Mouse (Mus musculus): ENCODE results near the gene Ciao2a. TPM values are rescaled to one million over a fixed set of nuclear protein-coding genes. Genes with fewer than 3 reads are reported as not detected.
A peak's percentile ranks its signal among the peaks of the same experiment; 100 is the strongest.

Ciao2a gene
- total RNA-seq, 2 experiments from 2014 or later, result 204 to 306 TPM

- ATAC-seq (replicated peaks; ENCODE audit: poor library complexity), result no peak
Measured at GRCm38 (mm10) chr9:66119498-66119897, 6.9 kb upstream of the Ciao2a start.

DNA sequence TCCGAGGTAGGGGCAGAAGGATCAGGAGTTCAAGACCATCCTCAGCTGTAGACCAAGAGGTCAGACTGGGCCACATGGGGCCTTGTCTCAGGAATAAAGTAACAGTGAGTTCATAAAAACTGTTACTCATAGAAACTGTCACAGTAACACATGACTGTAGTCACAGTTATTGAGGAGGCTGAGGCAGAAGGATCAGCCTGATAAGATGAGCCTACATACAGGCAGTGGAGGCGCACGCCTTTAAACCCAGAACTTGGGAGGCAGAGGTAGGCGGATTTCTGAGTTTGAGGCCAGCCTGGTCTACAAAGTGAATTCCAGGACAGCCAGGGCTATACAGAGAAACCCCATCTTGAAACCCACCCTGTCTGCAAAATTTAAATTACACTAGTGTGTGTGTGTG, 6.3 kb upstream of the Ciao2a start:
- peak; percentile 57 for ATAC-seq (replicated peaks; ENCODE audit: poor library complexity)

DNA sequence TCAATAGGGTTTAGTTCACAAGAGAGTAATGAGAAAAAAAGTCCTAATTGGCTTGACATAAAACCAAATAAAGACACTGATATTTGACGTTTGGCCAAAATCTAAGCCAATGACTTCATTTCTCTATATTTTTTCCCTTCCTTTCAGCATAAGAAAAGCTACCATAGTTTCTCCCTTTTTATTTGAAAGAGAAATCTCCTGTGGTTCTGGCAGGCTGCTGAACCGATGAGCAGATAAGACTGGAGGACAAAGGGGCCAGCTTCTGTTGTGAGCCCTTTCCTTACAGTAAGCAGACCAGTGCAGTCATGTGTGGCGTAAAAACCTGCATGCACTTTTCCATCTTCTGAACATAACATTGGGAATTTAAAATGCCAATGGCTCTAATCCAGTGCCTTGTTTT, 5.5 kb upstream of the Ciao2a start:
- no peak for ATAC-seq (replicated peaks; ENCODE audit: poor library complexity)

DNA sequence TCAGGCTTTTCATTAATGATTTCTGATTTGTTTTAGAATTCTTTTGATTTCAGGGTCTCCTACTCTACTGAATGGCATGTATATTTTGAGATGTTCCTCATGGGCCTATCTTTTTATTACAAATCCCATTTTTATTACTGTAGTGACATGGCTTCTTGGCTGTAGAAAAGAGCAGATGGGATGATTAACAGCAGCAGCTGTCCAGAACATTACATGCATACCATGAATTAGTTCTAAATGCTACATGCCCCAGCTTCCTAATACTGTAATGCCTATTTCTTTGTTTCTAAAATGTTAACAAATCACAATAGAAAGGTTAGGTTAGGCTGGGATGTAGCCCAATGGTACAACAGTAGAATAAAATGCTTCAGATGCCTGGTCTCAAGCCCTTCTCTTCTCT, 5.0 kb upstream of the Ciao2a start:
- ATAC-seq (replicated peaks; ENCODE audit: poor library complexity), result no peak

GRCm38 (mm10) chr9:66123648-66124047, 2.8 kb upstream of the Ciao2a start:
- no peak for ATAC-seq (replicated peaks; ENCODE audit: poor library complexity)

DNA sequence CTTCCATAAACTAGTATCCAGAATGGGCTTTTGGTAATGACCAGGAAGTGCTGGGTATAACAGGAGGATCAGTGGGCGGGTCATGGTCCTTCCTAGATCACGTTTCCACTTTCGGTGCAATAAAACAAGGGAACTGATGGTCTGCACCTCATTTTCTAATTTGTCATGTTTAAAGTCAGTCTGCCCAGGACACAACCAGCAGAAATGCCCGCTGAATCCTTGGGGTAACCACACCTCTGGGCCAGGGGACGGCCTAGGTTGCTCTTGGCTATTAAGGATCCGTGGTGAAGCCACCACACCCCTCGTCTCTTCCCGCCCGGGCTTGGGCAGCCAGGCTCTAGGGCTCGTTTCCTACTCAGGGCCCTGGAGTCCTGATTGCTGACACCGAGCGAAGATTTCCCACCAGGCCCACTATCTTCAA, 2.3 kb upstream of the Ciao2a start:
- ATAC-seq (replicated peaks; ENCODE audit: poor library complexity), result no peak

- peak; percentile 80 for ATAC-seq (replicated peaks; ENCODE audit: poor library complexity)
Measured at GRCm38 (mm10) chr9:66124681-66125542, 1.5 kb upstream of the Ciao2a start.

- peak; percentile 4; the same call in 1 of the 2 replicates for ATAC-seq (replicated peaks; ENCODE audit: poor library complexity)
Measured at GRCm38 (mm10) chr9:66125543-66126455, 612 bp upstream of the Ciao2a start.

- ATAC-seq (replicated peaks; ENCODE audit: poor library complexity), result no peak
Measured at GRCm38 (mm10) chr9:66127193-66127546, 759 bp downstream of the Ciao2a start.

- ATAC-seq (replicated peaks; ENCODE audit: poor library complexity), result no peak
Measured at GRCm38 (mm10) chr9:66127884-66128283, 1.5 kb downstream of the Ciao2a start.

DNA sequence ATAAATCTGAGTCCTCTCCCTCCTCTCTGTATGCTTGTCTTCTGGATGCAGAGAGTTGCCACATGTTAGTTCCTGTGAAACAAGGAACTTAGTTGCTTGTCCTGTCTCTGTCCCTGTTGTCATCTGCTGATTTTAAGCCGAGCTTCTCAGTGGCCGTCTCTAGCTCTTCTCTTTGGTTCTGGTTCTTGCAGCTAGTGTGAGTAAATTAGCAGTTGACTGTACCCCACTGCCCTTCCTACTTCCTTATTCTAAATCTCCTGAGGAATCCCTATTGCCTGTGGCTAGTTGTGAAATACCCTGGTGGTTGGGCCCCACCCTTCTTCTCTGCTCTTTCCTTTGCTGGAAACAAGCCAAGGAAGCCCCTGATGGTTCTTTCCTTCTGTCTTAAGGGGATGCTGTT, 5.1 kb downstream of the Ciao2a start:
- peak; percentile 61 for ATAC-seq (replicated peaks; ENCODE audit: poor library complexity)

DNA sequence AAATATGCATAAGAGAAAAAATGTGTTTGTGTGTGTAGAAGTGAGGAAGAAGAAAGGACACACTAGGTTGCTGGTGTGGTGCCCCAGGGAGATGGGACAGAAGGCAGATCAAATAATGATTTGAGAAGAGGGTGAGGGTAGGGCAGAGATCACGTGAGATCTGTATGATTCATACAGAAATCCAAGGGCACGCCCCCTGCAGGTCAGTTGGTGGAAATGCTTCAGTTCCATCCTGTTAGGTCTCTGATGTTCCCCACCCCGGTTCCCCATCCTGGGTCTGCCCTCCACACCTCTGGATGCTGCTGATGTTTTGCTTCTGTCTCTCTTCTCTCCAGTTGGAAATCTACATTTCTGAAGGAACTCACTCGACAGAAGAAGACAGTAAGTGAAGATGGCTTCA, 9.6 kb downstream of the Ciao2a start:
- ATAC-seq (replicated peaks; ENCODE audit: poor library complexity), result peak; percentile 77

GRCm38 (mm10) chr9:66138193-66138592, 11.8 kb downstream of the Ciao2a start:
- no peak for ATAC-seq (replicated peaks; ENCODE audit: poor library complexity)

DNA sequence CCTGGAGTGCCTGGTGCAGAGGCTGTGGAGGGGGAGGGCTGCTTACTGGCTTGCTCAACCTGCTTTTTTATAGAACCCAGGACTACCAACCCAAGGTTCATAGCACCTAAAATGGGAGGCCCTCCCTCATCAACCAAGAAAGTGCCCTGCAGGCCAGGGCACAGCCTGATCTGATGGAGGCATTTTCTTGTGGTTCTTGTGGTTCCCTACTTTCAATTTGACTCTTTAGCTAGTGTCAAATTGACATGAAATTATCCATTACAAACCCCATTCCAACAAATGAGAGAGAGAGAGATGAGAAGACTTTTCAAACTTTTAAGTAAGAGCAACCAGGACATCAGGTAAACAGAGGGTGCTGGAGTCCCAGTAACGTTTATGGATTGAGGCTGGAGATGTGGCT, 15.9 kb downstream of the Ciao2a start:
- no peak for ATAC-seq (replicated peaks; ENCODE audit: poor library complexity)

DNA sequence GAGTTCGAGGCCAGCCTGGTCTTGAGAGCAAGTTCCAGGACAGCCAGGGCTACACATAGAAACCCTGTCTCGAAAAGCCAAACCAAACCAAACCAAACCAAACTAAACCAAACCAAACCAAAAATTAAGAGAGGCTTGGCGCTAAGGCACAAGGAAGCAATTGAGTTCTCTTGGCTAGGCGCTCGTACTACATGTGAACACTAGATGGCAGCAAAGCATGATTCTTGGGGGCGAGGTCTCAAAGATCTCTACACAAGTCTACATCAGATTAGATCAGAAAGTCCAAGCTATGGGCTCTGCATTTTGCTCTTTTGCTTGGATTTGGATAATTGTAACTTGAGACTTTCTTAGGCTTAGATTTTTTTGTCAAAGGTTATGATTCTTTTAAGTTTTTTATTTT, 17.8 kb downstream of the Ciao2a start:
- ATAC-seq (replicated peaks; ENCODE audit: poor library complexity), result peak; percentile 91

DNA sequence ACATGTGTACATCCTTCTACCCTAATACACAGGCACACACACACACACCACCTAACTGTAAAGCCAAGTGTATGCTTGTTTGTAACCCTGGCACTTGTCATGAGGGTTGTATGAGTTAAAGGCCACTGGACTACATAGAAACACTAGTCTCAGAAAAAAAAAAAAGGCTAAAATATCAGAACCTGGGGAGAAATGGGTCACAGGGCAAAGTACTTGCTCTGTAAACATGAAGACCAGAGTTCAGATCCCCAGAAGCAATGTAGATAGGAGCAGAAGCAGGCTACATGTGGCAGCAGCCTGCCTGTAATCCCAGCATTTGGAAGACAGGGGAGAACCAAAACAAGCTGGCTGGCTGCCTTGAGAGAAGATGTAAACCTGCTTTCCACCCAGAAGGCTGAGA, 19.7 kb downstream of the Ciao2a start:
- no peak for ATAC-seq (replicated peaks; ENCODE audit: poor library complexity)

DNA sequence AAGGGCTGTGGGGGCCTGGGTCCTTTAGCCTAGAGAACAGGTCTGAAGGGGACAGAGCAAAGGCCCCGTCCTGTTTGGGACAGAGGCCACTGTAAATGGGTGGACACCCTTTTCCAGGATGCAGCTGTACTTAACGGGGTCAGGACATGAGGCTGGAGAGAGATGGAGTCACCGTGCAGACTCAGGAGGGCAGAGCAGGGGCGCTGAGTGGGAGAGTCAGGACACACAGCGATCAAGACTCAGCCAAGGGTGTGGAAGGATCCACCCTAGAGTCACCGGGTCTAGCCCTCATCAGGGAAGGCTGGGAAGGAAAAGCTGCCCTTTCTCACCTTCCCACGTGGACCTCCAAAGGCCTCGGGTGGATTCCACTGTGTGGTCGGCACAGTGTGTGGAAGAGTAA, 25.6 kb downstream of the Ciao2a start:
- no peak for ATAC-seq (replicated peaks; ENCODE audit: poor library complexity)

- no peak for ATAC-seq (replicated peaks; ENCODE audit: poor library complexity)
Measured at GRCm38 (mm10) chr9:66153594-66153993, 27.2 kb downstream of the Ciao2a start.

DNA sequence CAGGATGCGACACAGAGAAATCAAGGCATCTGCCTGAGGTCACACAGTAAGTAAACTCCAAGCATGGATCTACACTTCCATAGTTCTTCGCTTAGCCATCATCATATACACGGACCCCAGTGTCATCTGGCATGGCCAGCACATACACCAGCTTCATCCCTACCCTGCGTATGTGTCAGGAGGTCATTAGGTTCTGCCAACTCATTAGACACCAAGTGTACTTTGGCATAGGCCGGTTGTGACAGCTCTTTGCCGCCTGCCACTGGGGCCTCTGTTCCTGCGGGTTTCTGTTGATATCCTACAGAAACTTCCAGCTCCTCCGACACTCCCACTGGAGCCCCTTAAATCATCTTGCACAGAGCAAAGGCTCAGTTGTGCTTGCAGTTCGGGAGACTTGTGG, 27.6 kb downstream of the Ciao2a start:
- no peak for ATAC-seq (replicated peaks; ENCODE audit: poor library complexity)

DNA sequence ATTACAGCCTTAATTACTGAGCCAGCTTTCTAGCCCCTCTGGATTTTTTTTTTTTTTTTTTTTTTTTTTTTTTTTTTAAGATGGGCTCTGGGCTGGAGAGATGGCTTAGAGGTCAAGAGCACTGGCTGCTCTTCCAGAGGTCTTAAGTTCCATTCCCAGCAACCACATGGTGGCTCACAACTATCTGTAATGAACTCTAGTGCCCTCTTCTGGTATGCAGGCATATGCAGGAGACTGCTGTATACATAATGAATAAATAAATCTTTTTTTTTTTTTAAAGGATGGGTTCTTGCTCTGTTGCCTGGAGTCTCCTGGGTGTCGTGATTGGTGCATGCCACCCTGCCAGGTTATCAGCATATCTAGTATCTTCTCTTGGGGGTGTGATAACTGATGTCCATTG, 29.1 kb downstream of the Ciao2a start:
- ATAC-seq (replicated peaks; ENCODE audit: poor library complexity), result no peak

DNA sequence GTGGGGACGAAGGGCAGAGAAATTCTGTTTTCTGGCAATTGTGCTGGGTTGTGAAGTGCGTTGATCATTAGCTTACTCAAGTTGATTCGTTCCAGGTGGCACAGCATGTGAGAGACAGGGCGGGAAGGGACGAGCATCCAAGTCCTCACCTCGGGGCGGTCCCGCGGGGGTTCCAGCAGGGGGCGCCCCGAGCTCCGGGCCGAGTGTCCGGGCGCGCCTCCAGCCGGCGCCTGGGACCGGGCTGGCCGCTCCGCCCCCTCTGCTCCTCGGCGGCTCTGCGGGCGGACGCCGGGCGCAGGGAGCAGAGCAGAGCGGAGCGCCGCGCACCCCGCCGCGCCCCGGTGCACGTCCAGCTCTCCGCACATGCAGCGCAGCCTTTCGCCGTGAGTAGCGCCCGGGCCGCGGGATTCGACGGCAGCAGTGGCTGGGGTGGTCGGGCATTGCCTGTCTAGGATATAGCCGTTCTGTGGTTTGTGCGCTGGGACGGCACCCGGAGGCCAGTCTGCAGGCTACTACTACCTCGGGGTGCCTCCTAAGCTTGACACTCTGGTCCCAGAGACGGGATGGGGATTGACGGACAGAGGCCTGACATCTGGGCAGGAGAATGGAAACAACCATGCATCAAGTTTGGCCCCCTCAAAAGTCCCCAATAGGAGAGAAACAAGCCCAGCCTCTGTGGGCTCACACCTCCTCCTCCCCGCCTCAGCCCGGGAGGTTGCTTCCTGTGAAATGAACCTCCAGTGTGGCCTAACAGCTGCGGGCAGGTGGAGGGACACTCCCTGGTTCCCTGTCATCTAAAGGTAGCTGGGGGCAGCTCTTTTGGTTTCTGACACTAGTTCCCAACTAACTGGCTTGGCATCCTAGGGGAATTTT, 31.8 kb downstream of the Ciao2a start, which contains the start of gene Dapk2:
Gene Dapk2 (plus strand): TSS at position 266 of the 873 bp plus-strand sequence.
- ATAC-seq (replicated peaks; ENCODE audit: poor library complexity), result peak; percentile 76
